Mouse (Mus musculus) neural tube, embryonic 12.5 days (tissue): ENCODE results near the gene Lrp2. TPM values are rescaled to one million over a fixed set of nuclear protein-coding genes. Genes with fewer than 3 reads are reported as not detected.

Source experiments
- ATAC-seq: fragments of 200-750 bp; cut with Nextera tagmentation; 2 replicates; pipeline ENCODE4 v1.8.0; 2017; ENCODE audit warnings: low read depth, mild to moderate bottlenecking, moderate TSS enrichment, moderate library complexity; ENCODE audit not compliant: low FRiP score
- H3K27ac ChIP-seq: fragments of 300-500 bp; sonication (generic); 2 replicates; pipeline ENCODE4 v1.5.1; 2016
- H3K27me3 ChIP-seq: fragments of 300-500 bp; sonication (generic); replicated peaks from 2 replicates; pipeline ENCODE4 v1.6.1; 2016; ENCODE audit warnings: mild to moderate bottlenecking
- H3K36me3 ChIP-seq: fragments of 300-500 bp; sonication (generic); 2 replicates; pipeline ENCODE4 v1.6.1; 2016; ENCODE audit warnings: mild to moderate bottlenecking
- H3K4me1 ChIP-seq: fragments of 300-500 bp; sonication (generic); 2 replicates; pipeline ENCODE4 v1.6.1; 2016
- H3K4me2 ChIP-seq: fragments of 300-500 bp; sonication (generic); replicated peaks from 2 replicates; pipeline ENCODE4 v1.6.1; 2016; ENCODE audit warnings: mild to moderate bottlenecking
- H3K4me3 ChIP-seq: fragments of 300-500 bp; sonication (generic); 2 replicates; pipeline ENCODE4 v1.5.1; 2016
- H3K9ac ChIP-seq: fragments of 300-500 bp; sonication (generic); 2 replicates; pipeline ENCODE4 v1.6.1; 2016; ENCODE audit warnings: mild to moderate bottlenecking
- H3K9me3 ChIP-seq: fragments of 300-500 bp; sonication (generic); 2 replicates; pipeline ENCODE4 v1.6.1; 2016; ENCODE audit warnings: mild to moderate bottlenecking
- whole genome bisulfite sequencing: fragments of 180-500 bp; shearing (Covaris S2); methylation state at CpG from one replicate; pipeline ENCODE4 v1.1.7; 2016; 5-methylcytosine and 5-hydroxymethylcytosine counted together
- polyA plus RNA-seq: library from polyadenylated mRNA; unstranded; fragments of >200 nt; fragmentation: Nextera tagmentation; extraction: Ambion mirVana; gene quantifications from 2 replicates; pipeline ENCODE4 v1.2.1, GENCODE M21; 2016

The Lrp2 gene
- polyA plus RNA-seq, 1 experiment from 2014 or later = 1.4 TPM

GRCm38 (mm10) chr2:69382838-69383237 is 203.0 kb downstream of the Lrp2 start:
- no peak overlapping the region for H3K4me3 ChIP-seq

GRCm38 (mm10) chr2:69381740-69382139 is 204.1 kb downstream of the Lrp2 start:
- Histone ChIP-seq H3K4me2 (no peak overlapping the region), H3K27me3 (no peaks in the 10 kb centered on the region), H3K9me3 (no peaks in the 10 kb centered on the region), H3K9ac (no peak overlapping the region), H3K36me3 (no peaks in the 10 kb centered on the region), H3K27ac (no peak overlapping the region), H3K4me3 (no peak overlapping the region), H3K4me1 (no peaks in the 10 kb centered on the region)
- WGBS = 49% methylated on average over 8 of the region's 8 CpGs
- ATAC-seq = no peak

More at GRCm38 (mm10) chr2:69382838-69383237, 203.0 kb downstream of the Lrp2 start:
- Histone ChIP-seq H3K4me2 (no peak overlapping the region), H3K9me3 (no peaks in the 10 kb centered on the region), H3K9ac (no peak overlapping the region), H3K27ac (no peak overlapping the region), H3K27me3 (no peaks in the 10 kb centered on the region), H3K36me3 (no peaks in the 10 kb centered on the region), H3K4me1 (no peaks in the 10 kb centered on the region)
- WGBS = 90% methylated on average over 5 of the region's 5 CpGs
- no peak for ATAC-seq

GRCm38 (mm10) chr2:69380281-69380680 is 205.6 kb downstream of the Lrp2 start, which contains the start of gene Dhrs9:
Gene Dhrs9 (plus strand): TSS chr2:69380445.
- H3K4me2 ChIP-seq = no peak within 1 kb of the TSS
- no peak within 1 kb of the TSS for H3K27ac ChIP-seq
- no peak within 1 kb of the TSS for H3K9ac ChIP-seq
- H3K9me3 ChIP-seq = no peaks in the 10 kb centered on the region
- no peaks in the 10 kb centered on the region for H3K27me3 ChIP-seq
- WGBS = 83% methylated on average over 13 of the region's 13 CpGs
- H3K36me3 ChIP-seq = no peaks in the 10 kb centered on the region
- ATAC-seq = no peak
- H3K4me1 ChIP-seq = no peaks in the 10 kb centered on the region
- no peak within 1 kb of the TSS for H3K4me3 ChIP-seq

- Histone ChIP-seq H3K4me1 (no peaks in the 10 kb centered on the region), H3K4me3 (no peak overlapping the region), H3K9ac (no peak overlapping the region), H3K9me3 (no peaks in the 10 kb centered on the region), H3K36me3 (no peaks in the 10 kb centered on the region), H3K4me2 (no peak overlapping the region), H3K27ac (no peak overlapping the region), H3K27me3 (no peaks in the 10 kb centered on the region)
- WGBS = 79% methylated on average over 1 of the region's 1 CpGs
- ATAC-seq = no peak
These were observed 206.1 kb downstream of the Lrp2 start for GRCm38 (mm10) chr2:69379801-69380200.

- Histone ChIP-seq H3K9ac (no peak overlapping the region), H3K9me3 (no peaks in the 10 kb centered on the region), H3K27ac (no peak overlapping the region), H3K4me3 (no peak overlapping the region), H3K4me2 (no peak overlapping the region), H3K27me3 (no peaks in the 10 kb centered on the region), H3K36me3 (no peaks in the 10 kb centered on the region), H3K4me1 (no peaks in the 10 kb centered on the region)
- ATAC-seq = no peak
- 89% methylated on average over 2 of the region's 2 CpGs for WGBS
These were observed 209.1 kb downstream of the Lrp2 start for GRCm38 (mm10) chr2:69376780-69377179.

Other genes starting within 250 kb of the Lrp2 start
- gene Abcb11, start 243.4 kb downstream of the Lrp2 start, polyA plus RNA-seq = not detected in 2 replicates
- not detected in 2 replicates for gene Dhrs9, start 205.6 kb downstream of the Lrp2 start, polyA plus RNA-seq
- 20.7 and 24.0 TPM in 2 replicates for gene Bbs5, start 61.1 kb upstream of the Lrp2 start, polyA plus RNA-seq
- gene Klhl41, start 84.1 kb upstream of the Lrp2 start, polyA plus RNA-seq = 3.0 and 5.0 TPM in 2 replicates
- 17.1 and 17.4 TPM in 2 replicates for gene Fastkd1, start 127.5 kb upstream of the Lrp2 start, polyA plus RNA-seq
- gene Ppig, start 136.5 kb upstream of the Lrp2 start, polyA plus RNA-seq = 128 and 144 TPM in 2 replicates
- 4.4 and 4.7 TPM in 2 replicates for gene Ccdc173, start 203.5 kb upstream of the Lrp2 start, polyA plus RNA-seq
- 38.3 and 39.2 TPM in 2 replicates for gene Phospho2, start 203.6 kb upstream of the Lrp2 start, polyA plus RNA-seq
- gene Klhl23, start 235.9 kb upstream of the Lrp2 start, polyA plus RNA-seq = 46.4 and 50.9 TPM in 2 replicates